ENCODE assay signal across 11 mouse cellular contexts in the genomic region with DNA sequence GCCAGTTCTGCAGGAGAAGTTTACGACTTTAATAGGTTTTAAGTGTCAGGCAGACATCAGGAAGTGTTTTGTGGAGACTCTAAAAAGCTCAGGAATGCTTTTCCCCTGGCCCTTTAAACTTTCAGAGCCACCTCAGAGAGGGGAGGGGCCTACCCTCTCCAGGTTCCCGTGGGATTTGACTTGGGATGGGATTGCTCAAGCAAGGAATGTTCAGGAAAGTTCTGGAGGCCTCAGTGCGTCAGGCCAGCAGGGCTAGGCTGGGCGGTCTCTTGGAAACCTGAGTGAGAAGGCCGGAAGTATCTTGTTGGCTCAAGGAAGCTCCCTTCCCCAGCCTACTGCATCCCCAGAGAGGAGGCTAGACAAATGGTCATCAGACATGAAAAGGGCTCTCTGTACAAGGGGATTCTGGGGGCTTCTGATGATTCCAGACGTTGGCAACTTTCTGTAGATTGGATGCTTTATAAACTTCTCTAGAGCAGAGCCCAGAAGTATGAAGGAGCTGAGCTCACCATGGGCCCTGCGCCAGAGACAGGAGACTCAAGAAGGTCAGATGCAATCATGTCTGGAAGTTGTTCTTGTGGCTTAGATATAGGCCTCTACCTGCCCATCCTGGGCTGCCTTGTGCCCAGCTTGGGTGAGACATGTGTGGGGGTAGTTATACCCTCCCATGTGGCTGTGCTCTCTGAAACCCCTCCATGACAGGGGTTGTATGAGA. TPM values are rescaled to one million over a fixed set of nuclear protein-coding genes. Genes with fewer than 3 reads are reported as not detected.
DNase-seq lines count a peak whose midpoint lies in the region; ATAC-seq and TF ChIP-seq lines count a peak whose summit lies in the region.
"Had no signal": no experiment of that assay in that cellular context is flagged by ENCODE, and none has a peak within 500 bp of the region (broad histone marks: within the 10 kb centered on the region; RNA-seq: fewer than 3 reads in every experiment).

No protein-coding gene starts in this region.

- no peak overlapping the region for H3K27ac ChIP-seq in lung, embryonic 14.5 days (ENCODE audit: low read depth)
- H3K27ac ChIP-seq in limb, embryonic 14.5 days (replicated peaks; ENCODE audit: low read depth, low read length) = 0 out of 2 replicates have a peak overlapping the region, but pooled peaks have one; percentile 38
- H3K27ac ChIP-seq: forebrain, embryonic 13.5 days; hindbrain, embryonic 15.5 days had no signal

- H3K4me2 ChIP-seq in lung, embryonic 14.5 days = no peak overlapping the region
- H3K4me2 ChIP-seq in limb, embryonic 14.5 days (replicated peaks; ENCODE audit: low read depth, low read length, severe bottlenecking) = no peak overlapping the region
- H3K4me2 ChIP-seq: forebrain, embryonic 13.5 days; hindbrain, embryonic 15.5 days had no signal

- no peaks in the 10 kb centered on the region for H3K4me1 ChIP-seq in lung, embryonic 14.5 days (ENCODE audit: insufficient read depth)
- H3K4me1 ChIP-seq in limb, embryonic 14.5 days (ENCODE audit: control insufficient read depth, insufficient read depth, low read length) = peaks cover 5% of the 10 kb centered on the region; the same call in 1 of the 2 replicates
- H3K4me1 ChIP-seq: forebrain, embryonic 13.5 days; hindbrain, embryonic 15.5 days had no signal

- no peaks in the 10 kb centered on the region for H3K9me3 ChIP-seq in lung, embryonic 14.5 days (ENCODE audit: low read depth, low read length)
- no peaks in the 10 kb centered on the region for H3K9me3 ChIP-seq in limb, embryonic 14.5 days (ENCODE audit: control insufficient read depth, low read length)
- H3K9me3 ChIP-seq: forebrain, embryonic 13.5 days; hindbrain, embryonic 15.5 days had no signal

- no peak for TF ChIP-seq CTCF in lung, embryonic 14.5 days (IDR thresholded peaks at IDR 0.05; ENCODE audit: low read depth)

- 36% methylated on average over 7 of the region's 7 CpGs for WGBS in lung, embryonic 14.5 days
- 24% methylated on average over 7 of the region's 7 CpGs for WGBS in limb, embryonic 14.5 days

- DNase-seq in lung, embryonic 14.5 days = peak; percentile 14
- DNase-seq in lung, postnatal 25 days (ENCODE audit: low spot score) = no peak
- DNase-seq in embryo, embryonic 11.5 days (ENCODE audit: low read depth, low spot score) = peak; percentile 13
- DNase-seq in heart, adult 9 months (ENCODE audit: low spot score in 2 of 2) = peak; percentile 73 to 80
- peak; percentile 30 for DNase-seq in limb, embryonic 14.5 days (ENCODE audit: low spot score)
- no peak for DNase-seq in frontal cortex, postnatal 25 days (ENCODE audit: low spot score in 2 of 2)
- DNase-seq in thymus, adult 18-20 months = no peak
- DNase-seq: cerebellum, postnatal 25 days had no signal

- no peak overlapping the region for H3K4me3 ChIP-seq in lung, embryonic 14.5 days (ENCODE audit: low read depth, low read length)
- no peak overlapping the region for H3K4me3 ChIP-seq in limb, embryonic 14.5 days (replicated peaks; ENCODE audit: low read length)
- H3K4me3 ChIP-seq: forebrain, embryonic 13.5 days; hindbrain, embryonic 15.5 days had no signal

- no peaks in the 10 kb centered on the region for H3K36me3 ChIP-seq in lung, embryonic 14.5 days (ENCODE audit: insufficient read depth)
- H3K36me3 ChIP-seq in limb, embryonic 14.5 days (ENCODE audit: control insufficient read depth, insufficient read depth, low read length) = no peaks in the 10 kb centered on the region
- H3K36me3 ChIP-seq: hindbrain, embryonic 15.5 days had no signal

- no peak for TF ChIP-seq POLR2A in limb, embryonic 14.5 days (IDR thresholded peaks at IDR 0.05; ENCODE audit: borderline replicate concordance, extremely low read depth, insufficient read depth, insufficient read length)

- no peak for ATAC-seq in lung, embryonic 14.5 days (ENCODE audit: insufficient read depth)
- no peak for ATAC-seq in limb, embryonic 14.5 days (ENCODE audit: low FRiP score, low read depth)
- ATAC-seq in CD4-positive, CD25-positive, alpha-beta regulatory T cell, adult 4 months = no peak
- ATAC-seq: forebrain, embryonic 13.5 days had no signal

- no peaks in the 10 kb centered on the region for H3K27me3 ChIP-seq in lung, embryonic 14.5 days (ENCODE audit: insufficient read depth, low read length)
- no peaks in the 10 kb centered on the region for H3K27me3 ChIP-seq in limb, embryonic 14.5 days (ENCODE audit: control insufficient read depth, insufficient read depth, low read length)
- H3K27me3 ChIP-seq: hindbrain, embryonic 15.5 days had no signal

- no peak overlapping the region for H3K9ac ChIP-seq in lung, embryonic 14.5 days
- H3K9ac ChIP-seq in limb, embryonic 14.5 days (ENCODE audit: low read depth, low read length, severe bottlenecking) = no peak overlapping the region
- H3K9ac ChIP-seq: forebrain, embryonic 13.5 days; hindbrain, embryonic 15.5 days had no signal

RNA-seq across cellular contexts. Expression of a gene that starts 7.8 kb away (rescaled TPM):
- polyA plus RNA-seq in lung, embryonic 14.5 days (2014; fragmentation: Nextera tagmentation; extraction: Ambion mirVana) = 3.8 TPM in 2 replicates
- 0.79 and 0.91 TPM in 2 replicates for polyA plus RNA-seq in limb, embryonic 14.5 days (2012; rRNA removed)
- 0.50 and 0.51 TPM in 2 replicates for polyA plus RNA-seq in limb, embryonic 14.5 days (2014; fragmentation: Nextera tagmentation; extraction: Ambion mirVana)
- under 1 TPM; 0.28 to 0.65 TPM for polyA plus RNA-seq in CD4-positive, CD25-positive, alpha-beta regulatory T cell, adult 4 months (2017; shearing (Covaris generic))

Comparison
In these comparisons a context has a peak if more than half of its experiments do, and no peak if none do; other contexts are left out.
1. DNase-seq: peak in lung, embryonic 14.5 days (single experiment), embryo, embryonic 11.5 days (single experiment), heart, adult 9 months (2 of 2) and limb, embryonic 14.5 days (single experiment); none in lung, postnatal 25 days (single experiment), frontal cortex, postnatal 25 days (0 of 2) and thymus, adult 18-20 months (0 of 2).